18 mouse cellular contexts compared by ENCODE assay signal in the genomic region with DNA sequence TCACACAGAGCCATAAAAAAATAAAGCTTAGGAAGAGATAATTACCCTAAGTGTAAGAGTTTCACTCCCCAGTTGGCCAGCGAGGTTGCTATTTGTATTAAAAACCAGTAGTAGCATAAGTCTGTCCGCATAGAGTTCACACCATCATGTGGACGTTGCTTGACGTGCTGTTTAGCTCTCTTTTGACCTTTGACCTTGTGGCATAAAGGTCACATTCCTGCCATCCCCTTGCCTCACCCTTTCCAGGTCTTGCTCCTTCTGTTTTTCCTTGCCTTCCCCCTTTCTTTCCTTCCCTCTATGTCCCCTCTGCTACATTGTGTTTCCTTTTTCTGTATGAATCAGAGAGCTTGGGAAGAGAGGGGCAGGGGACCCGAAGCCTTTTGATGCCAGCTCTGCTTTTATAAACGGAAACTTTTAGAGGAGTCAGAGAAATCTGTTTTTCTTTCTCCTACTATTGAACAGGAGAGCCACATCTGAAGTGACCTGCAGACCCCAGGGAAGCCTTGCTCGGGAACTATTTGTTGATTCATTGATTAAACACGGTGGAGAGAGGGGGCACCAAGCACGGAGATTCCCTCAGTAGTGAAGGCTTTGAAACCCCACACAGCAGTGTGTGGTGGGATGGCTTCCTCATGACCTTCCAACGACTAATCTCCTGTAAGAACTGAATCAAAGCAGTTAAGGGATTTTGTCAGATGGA. TPM values are rescaled to one million over a fixed set of nuclear protein-coding genes. Genes with fewer than 3 reads are reported as not detected.
"Had no signal": no experiment of that assay in that cellular context is flagged by ENCODE, and none has a peak within 500 bp of the region (broad histone marks: within the 10 kb centered on the region; RNA-seq: fewer than 3 reads in every experiment).

No protein-coding gene starts in this region.

- ATAC-seq: liver, postnatal 0 days had no signal

- H3K27me3 ChIP-seq: limb, embryonic 12.5 days; liver, embryonic 13.5 days; lung, embryonic 15.5 days; neural tube, embryonic 12.5 days; stomach, embryonic 15.5 days had no signal

- H3K4me2 ChIP-seq: limb, embryonic 12.5 days; liver, embryonic 13.5 days; lung, embryonic 15.5 days; neural tube, embryonic 12.5 days; stomach, embryonic 15.5 days had no signal

- H3K27ac ChIP-seq: limb, embryonic 12.5 days; liver, embryonic 13.5 days; lung, embryonic 15.5 days; neural tube, embryonic 12.5 days; stomach, embryonic 15.5 days had no signal

- H3K9me3 ChIP-seq: limb, embryonic 12.5 days; liver, embryonic 13.5 days; lung, embryonic 15.5 days; neural tube, embryonic 12.5 days; stomach, embryonic 15.5 days had no signal

- H3K9ac ChIP-seq: limb, embryonic 12.5 days; liver, embryonic 13.5 days; liver, postnatal 0 days; lung, embryonic 15.5 days; neural tube, embryonic 12.5 days; stomach, embryonic 15.5 days had no signal

- H3K36me3 ChIP-seq: limb, embryonic 12.5 days; liver, embryonic 13.5 days; lung, embryonic 15.5 days; neural tube, embryonic 12.5 days; stomach, embryonic 15.5 days had no signal

- DNase-seq: kidney, adult 8-10 months; kidney, postnatal 36 days; layer of hippocampus, adult 9-11 months; layer of hippocampus, postnatal 36 days; liver; liver, embryonic 13.5 days; liver, postnatal 0 days; lung, postnatal 14 days; midbrain, embryonic 14.5 days; right cerebral cortex, postnatal 14 days; thymus, postnatal 36 days had no signal

- H3K4me3 ChIP-seq: limb, embryonic 12.5 days; liver, embryonic 13.5 days; lung, embryonic 15.5 days; neural tube, embryonic 12.5 days; stomach, embryonic 15.5 days had no signal

- H3K4me1 ChIP-seq: liver, embryonic 13.5 days had no signal

RNA-seq across cellular contexts. Expression of gene Esrrg, which starts 57.5 kb away (rescaled TPM):
- total RNA-seq: megakaryocyte-erythroid progenitor cell, adult 5-6 weeks; monocyte, adult 5-6 weeks; neutrophil, adult 5-6 weeks had no signal
